Mouse (Mus musculus): ENCODE data around the gene Nup85. TPM values are rescaled to one million over a fixed set of nuclear protein-coding genes. Genes with fewer than 3 reads are reported as not detected.
A peak's percentile ranks its signal among the peaks of the same experiment; 100 is the strongest.

Nup85 gene
- polyA plus RNA-seq, 1 experiment from 2014 or later, result 80.8 TPM

DNA sequence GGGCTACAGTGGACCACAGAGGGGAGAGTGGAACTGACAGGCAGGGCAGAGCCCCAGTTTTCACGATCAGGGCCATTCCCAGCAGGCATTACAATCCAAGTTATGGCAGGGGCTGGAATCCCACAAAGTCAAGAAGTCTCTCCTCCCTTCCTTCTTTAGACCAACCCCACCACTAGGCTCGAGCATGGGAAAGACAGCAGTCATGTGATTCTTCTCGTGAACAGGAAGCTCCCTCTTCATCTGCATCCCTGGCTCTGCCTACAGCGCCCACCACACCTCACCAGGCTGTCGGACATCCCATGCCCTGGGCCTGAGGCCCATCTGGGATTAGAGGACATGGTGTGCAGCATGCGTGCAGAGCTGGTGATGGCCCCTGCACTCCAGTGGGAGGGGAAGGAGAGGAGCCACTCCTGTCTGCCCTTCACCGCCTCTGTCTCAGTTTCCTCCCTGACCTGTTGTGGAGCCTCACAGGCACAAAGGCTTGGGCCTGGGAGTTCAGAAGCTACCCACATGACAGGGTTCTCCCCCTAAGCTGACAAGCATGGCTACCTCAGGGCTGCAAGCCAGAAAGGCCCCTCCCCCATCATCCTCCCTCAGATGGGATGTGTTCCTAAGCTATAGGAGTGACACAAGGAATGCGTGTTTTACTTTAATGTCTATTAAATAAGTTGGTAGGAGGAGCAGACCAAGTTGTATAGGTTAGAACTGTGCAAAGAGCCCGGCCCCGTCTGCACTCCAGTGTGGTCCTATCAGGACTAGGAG, 50.3 kb downstream of the Nup85 start:
- Histone ChIP-seq H3K4me1 (replicated peaks) (peaks cover 37% of the 10 kb centered on the region), H3K9ac (no peak overlapping the region), H3K4me2 (no peak overlapping the region), H3K4me3 (no peak overlapping the region), H3K27me3 (no peaks in the 10 kb centered on the region), H3K36me3 (peaks cover 6% of the 10 kb centered on the region; the same call in 1 of the 2 replicates), H3K27ac (peak overlapping the region; percentile 51), H3K9me3 (replicated peaks) (no peaks in the 10 kb centered on the region)
- WGBS, result 74% methylated on average over 10 of the region's 10 CpGs
- no peak for ATAC-seq (replicated peaks; ENCODE audit: insufficient number of reproducible peaks, insufficient read depth, low FRiP score, low read depth)

DNA sequence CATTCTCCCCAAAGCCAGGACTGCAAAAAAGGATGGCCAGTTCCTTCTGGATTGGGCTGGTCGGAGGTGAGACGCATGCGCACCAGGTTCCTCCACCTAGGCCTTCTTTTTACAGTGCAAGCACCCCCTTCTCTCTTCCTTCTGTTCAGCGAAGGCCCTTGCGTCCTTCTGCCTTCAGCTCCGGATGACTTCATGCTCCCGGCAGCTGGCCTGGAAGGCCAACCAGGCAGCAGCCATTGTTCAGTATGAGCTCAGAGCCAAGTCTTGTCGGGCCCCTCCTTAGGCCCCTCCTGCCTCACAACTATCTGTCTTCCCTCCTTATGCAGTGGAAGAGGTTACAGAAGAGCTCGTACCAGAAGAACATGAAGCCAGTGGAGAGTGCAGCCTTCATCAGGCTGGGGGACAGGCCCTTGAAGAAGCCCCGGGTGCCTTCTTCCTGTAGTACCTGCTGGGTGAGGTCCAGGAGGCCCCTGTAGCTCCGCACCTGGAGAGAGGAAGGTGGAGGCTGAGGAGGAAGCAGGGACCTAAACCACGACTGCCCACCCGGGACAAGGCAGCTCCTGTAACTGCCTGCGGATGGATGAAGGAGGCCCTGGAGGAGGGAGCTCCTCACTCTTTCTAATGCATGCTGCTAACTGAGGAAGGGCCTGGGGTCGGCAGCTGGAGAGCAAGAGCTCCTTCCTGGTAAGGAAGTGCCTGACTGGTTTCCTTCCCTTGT, 51.0 kb downstream of the Nup85 start:
- 68% methylated on average over 15 of the region's 15 CpGs for WGBS
- no peaks in the 10 kb centered on the region for H3K9me3 ChIP-seq (replicated peaks)
- no peak for ATAC-seq (replicated peaks; ENCODE audit: insufficient number of reproducible peaks, insufficient read depth, low FRiP score, low read depth)
- no peak overlapping the region for H3K9ac ChIP-seq
- no peak overlapping the region for H3K4me3 ChIP-seq
- no peak overlapping the region for H3K4me2 ChIP-seq
- peaks cover 37% of the 10 kb centered on the region for H3K4me1 ChIP-seq (replicated peaks)
- H3K27me3 ChIP-seq, result no peaks in the 10 kb centered on the region
- H3K27ac ChIP-seq, result peak overlapping the region; percentile 51
- H3K36me3 ChIP-seq, result peaks cover 13% of the 10 kb centered on the region

DNA sequence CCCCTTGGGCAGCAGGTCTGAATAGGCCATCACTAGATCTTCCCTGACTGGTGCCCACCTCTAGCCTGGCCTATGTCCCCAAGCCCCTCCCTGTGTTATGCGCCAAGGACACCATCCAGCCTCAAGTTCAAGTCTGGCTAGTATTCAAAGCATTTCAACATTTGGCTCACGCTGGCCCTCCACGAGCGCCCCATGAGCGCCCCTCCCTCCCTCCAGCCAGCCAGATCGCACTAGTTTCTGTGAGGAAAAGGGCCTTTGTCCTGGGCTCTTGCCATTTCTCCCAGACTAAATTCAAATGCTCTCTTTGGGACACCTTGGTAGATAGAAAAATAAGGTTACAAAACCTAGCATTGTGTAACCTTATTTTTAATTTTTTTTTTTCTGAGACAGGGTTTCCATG, 51.6 kb downstream of the Nup85 start:
- Histone ChIP-seq H3K4me3 (no peak overlapping the region), H3K36me3 (peaks cover 19% of the 10 kb centered on the region), H3K27ac (peak overlapping the region; percentile 51), H3K4me2 (no peak overlapping the region), H3K4me1 (replicated peaks) (peaks cover 37% of the 10 kb centered on the region), H3K9ac (no peak overlapping the region), H3K27me3 (no peaks in the 10 kb centered on the region), H3K9me3 (replicated peaks) (no peaks in the 10 kb centered on the region)
- ATAC-seq (replicated peaks; ENCODE audit: insufficient number of reproducible peaks, insufficient read depth, low FRiP score, low read depth), result no peak
- 76% methylated on average over 6 of the region's 6 CpGs for whole genome bisulfite sequencing

DNA sequence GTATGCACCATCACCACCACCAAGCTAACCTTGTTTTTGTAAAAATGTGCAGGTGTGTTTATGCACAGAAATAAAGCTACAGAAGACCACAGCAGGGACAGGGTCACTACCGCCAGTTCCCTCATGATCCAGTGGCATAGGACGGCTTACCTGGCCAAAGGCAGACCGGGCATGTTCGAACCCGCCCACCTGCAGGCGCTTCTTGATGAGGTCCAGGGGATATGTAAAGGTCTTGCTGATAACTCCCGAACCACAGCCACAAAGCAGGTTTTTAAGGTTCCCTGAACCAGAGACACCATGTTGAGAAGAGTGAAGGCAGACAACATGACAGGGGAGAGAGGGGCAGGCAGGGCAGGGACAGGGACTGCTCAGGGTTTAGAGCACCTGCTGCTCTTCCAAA, 52.1 kb downstream of the Nup85 start:
- Histone ChIP-seq H3K27ac (no peak overlapping the region), H3K4me1 (replicated peaks) (peaks cover 37% of the 10 kb centered on the region), H3K27me3 (no peaks in the 10 kb centered on the region), H3K9ac (no peak overlapping the region), H3K4me3 (no peak overlapping the region), H3K36me3 (peaks cover 24% of the 10 kb centered on the region), H3K9me3 (replicated peaks) (no peaks in the 10 kb centered on the region), H3K4me2 (no peak overlapping the region)
- 85% methylated on average over 7 of the region's 7 CpGs for WGBS
- ATAC-seq (replicated peaks; ENCODE audit: insufficient number of reproducible peaks, insufficient read depth, low FRiP score, low read depth), result no peak

DNA sequence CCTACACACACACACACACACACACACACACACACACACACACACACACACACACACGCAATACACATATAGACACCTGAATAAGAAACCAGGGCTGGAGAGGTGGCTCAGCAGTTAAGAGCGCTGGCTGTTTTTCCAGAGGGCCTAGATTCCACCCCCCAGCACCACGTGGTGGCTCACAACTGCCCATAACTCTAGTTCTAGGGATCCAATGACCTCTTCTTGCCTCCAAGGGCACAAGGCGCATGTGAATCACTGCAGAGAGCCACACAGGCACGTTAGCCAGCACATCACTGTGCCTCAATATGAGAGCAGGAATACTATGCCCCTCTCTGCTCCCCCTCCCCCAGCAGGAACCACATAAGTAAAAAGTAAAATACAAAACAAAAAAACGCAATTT, 52.7 kb downstream of the Nup85 start:
- H3K4me3 ChIP-seq, result no peak overlapping the region
- WGBS, result 68% methylated on average over 6 of the region's 6 CpGs
- H3K9ac ChIP-seq, result no peak overlapping the region
- no peaks in the 10 kb centered on the region for H3K27me3 ChIP-seq
- H3K27ac ChIP-seq, result no peak overlapping the region
- H3K4me2 ChIP-seq, result no peak overlapping the region
- no peaks in the 10 kb centered on the region for H3K9me3 ChIP-seq (replicated peaks)
- peaks cover 26% of the 10 kb centered on the region for H3K36me3 ChIP-seq
- peaks cover 34% of the 10 kb centered on the region for H3K4me1 ChIP-seq (replicated peaks)
- ATAC-seq (replicated peaks; ENCODE audit: insufficient number of reproducible peaks, insufficient read depth, low FRiP score, low read depth), result no peak

DNA sequence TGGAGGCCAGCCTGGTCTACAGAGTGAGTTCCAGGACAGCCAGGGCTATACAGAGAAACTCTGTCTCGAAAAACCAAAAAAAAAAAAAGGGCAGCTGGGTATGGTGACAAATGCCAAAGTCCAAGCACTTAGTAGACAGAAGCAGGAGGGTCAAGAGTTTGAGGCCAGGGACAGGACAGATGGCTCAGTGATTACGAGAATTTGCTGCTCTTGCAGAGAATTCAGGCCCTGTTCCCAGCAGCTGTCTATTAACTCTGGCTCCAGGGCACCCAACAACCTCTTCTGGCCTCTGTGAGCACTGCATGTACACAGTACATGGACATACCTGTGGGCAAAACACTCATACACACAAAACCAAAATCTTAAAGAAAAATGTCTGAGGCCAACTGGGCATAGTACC, 53.8 kb downstream of the Nup85 start:
- 88% methylated on average over 2 of the region's 2 CpGs for WGBS
- no peak for ATAC-seq (replicated peaks; ENCODE audit: insufficient number of reproducible peaks, insufficient read depth, low FRiP score, low read depth)
- Histone ChIP-seq H3K27ac (no peak overlapping the region), H3K9ac (no peak overlapping the region), H3K4me2 (no peak overlapping the region), H3K36me3 (peaks cover 36% of the 10 kb centered on the region), H3K9me3 (replicated peaks) (no peaks in the 10 kb centered on the region), H3K4me3 (no peak overlapping the region), H3K27me3 (no peaks in the 10 kb centered on the region), H3K4me1 (replicated peaks) (peaks cover 32% of the 10 kb centered on the region)

DNA sequence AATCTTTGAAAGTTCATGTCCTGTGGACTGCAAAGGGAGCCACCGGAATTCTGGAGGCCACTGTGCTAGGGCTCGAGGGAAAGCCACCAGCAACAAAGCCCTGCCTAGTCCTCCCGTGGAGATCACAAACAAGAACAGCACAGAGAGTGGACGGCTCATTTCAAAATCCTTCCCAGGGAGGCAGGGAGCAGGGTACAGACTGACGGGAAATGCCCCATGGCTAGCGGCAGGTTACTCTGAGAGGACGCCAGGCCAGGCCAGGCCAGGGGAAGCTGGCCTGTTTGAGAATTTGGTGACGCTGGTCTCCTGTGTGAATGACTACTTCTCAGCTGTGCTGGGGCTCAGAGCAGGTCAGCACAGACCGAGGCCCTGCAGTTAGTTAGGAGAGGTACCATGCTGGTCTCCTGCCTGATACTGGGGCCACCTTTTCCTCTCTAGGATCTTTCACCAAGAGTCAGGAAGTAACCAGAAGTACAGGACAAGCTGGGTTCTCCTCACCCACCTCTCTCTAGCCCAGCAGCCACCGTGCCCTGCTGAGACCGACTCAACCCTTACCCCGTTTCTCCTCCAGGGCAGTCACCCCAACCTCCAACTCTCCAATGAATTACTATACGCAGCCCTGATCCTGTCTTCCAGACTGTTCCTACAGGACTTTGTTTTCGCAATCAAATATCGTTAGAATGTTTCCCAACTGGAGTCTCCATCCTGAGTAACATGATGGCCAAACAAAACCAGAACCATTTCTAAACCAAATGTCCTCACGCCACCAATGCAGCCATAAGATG, 54.7 kb downstream of the Nup85 start:
- Histone ChIP-seq H3K4me3 (no peak overlapping the region), H3K27me3 (no peaks in the 10 kb centered on the region), H3K9ac (no peak overlapping the region), H3K27ac (no peak overlapping the region), H3K4me2 (no peak overlapping the region), H3K9me3 (replicated peaks) (no peaks in the 10 kb centered on the region), H3K36me3 (peaks cover 42% of the 10 kb centered on the region), H3K4me1 (replicated peaks) (peaks cover 25% of the 10 kb centered on the region)
- 88% methylated on average over 16 of the region's 16 CpGs for WGBS
- ATAC-seq (replicated peaks; ENCODE audit: insufficient number of reproducible peaks, insufficient read depth, low FRiP score, low read depth), result no peak

DNA sequence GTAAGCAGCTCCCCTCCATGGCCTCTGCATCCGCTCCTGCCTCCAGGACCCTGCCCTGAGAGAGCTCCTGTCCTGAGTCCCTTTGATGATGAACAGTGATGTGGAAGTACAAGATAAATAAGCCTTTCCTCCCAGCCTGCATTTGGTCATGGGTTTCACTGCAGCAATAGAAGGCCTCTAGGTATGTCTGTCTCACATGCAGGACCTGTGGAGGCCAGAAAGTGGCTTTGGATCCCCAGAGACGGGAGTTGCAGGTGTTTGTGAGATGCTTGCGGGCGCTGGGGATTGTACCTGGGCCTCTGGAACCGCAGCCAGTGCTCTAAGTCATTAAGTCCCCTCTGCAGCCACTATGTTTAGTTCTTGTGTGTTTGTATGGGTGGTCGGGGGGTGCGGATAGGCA, 55.7 kb downstream of the Nup85 start:
- WGBS, result 87% methylated on average over 7 of the region's 7 CpGs
- H3K4me2 ChIP-seq, result no peak overlapping the region
- H3K27ac ChIP-seq, result no peak overlapping the region
- H3K4me1 ChIP-seq (replicated peaks), result peaks cover 15% of the 10 kb centered on the region
- H3K36me3 ChIP-seq, result peaks cover 42% of the 10 kb centered on the region
- no peak overlapping the region for H3K9ac ChIP-seq
- H3K27me3 ChIP-seq, result no peaks in the 10 kb centered on the region
- H3K4me3 ChIP-seq, result no peak overlapping the region
- no peaks in the 10 kb centered on the region for H3K9me3 ChIP-seq (replicated peaks)
- ATAC-seq (replicated peaks; ENCODE audit: insufficient number of reproducible peaks, insufficient read depth, low FRiP score, low read depth), result no peak

DNA sequence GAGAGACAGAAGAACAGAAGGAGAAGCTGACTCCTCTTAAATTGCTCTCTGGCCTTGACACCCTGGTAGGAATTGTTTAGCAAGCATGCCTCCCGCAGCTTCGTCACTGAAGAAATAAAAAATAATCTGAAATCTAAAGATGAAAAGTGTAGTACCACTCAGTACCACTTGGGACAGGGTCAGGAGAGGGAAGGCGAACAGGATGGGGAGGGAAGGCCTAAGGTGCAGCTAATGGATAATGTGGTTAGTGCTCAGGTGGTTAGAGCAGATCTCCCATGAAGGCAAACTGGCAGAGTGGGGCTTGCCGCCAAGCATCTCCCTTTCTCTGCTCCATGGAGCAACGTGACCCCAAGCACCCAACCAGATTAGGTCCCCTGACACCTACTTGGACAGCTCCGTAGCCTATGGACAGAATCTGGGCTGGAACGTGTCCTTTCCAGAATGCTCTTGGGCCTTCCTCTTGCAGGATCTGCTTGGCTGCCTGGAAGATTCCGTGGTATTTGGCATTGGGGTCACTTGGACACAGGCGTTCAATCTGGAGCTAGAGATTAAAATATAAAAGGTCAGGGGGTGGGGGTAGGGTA, 59.3 kb downstream of the Nup85 start:
- peaks cover 37% of the 10 kb centered on the region for H3K36me3 ChIP-seq
- H3K27me3 ChIP-seq, result no peaks in the 10 kb centered on the region
- ATAC-seq (replicated peaks; ENCODE audit: insufficient number of reproducible peaks, insufficient read depth, low FRiP score, low read depth), result no peak
- WGBS, result 77% methylated on average over 9 of the region's 9 CpGs
- H3K9me3 ChIP-seq (replicated peaks), result no peaks in the 10 kb centered on the region
- no peak overlapping the region for H3K9ac ChIP-seq
- H3K4me2 ChIP-seq, result no peak overlapping the region
- H3K27ac ChIP-seq, result no peak overlapping the region
- no peak overlapping the region for H3K4me3 ChIP-seq
- H3K4me1 ChIP-seq (replicated peaks), result peaks cover 9% of the 10 kb centered on the region

DNA sequence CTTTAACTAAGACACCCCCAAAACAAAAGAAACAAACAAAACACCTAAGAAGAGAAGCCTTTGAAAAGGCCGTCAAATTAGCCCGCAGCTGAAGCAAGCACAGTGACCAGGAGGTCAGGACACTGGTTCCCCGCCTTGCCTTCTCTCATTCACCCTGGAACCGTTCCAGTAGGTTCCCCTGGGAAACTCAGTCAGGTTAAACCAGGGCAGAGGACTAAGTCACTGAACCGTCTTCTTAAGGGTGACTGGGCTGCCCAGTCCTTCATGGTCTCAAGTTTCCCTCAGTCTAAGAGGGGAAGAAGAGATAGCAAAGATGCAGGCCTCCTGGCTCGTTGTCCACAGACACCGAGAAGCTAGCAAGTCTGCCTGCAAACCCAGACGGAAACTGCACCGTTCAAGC, 61.6 kb downstream of the Nup85 start:
- no peak overlapping the region for H3K4me2 ChIP-seq
- no peak for ATAC-seq (replicated peaks; ENCODE audit: insufficient number of reproducible peaks, insufficient read depth, low FRiP score, low read depth)
- H3K9ac ChIP-seq, result no peak overlapping the region
- H3K4me1 ChIP-seq (replicated peaks), result peaks cover 11% of the 10 kb centered on the region
- H3K27ac ChIP-seq, result no peak overlapping the region
- no peaks in the 10 kb centered on the region for H3K27me3 ChIP-seq
- 74% methylated on average over 9 of the region's 9 CpGs for WGBS
- H3K4me3 ChIP-seq, result no peak overlapping the region
- H3K36me3 ChIP-seq, result peaks cover 23% of the 10 kb centered on the region
- no peaks in the 10 kb centered on the region for H3K9me3 ChIP-seq (replicated peaks)

Measured in heart, embryonic 15.5 days (tissue).